Mouse (Mus musculus): ENCODE measurements around the gene Sf3a3. TPM values are rescaled to one million over a fixed set of nuclear protein-coding genes. Genes with fewer than 3 reads are reported as not detected.

Gene Sf3a3
- total and polyA plus RNA-seq, 3 experiments: 127 to 295 (median 144) TPM

- TF ChIP-seq MAX (IDR thresholded peaks at IDR 0.05; ENCODE audit: low read length) (peak; percentile 56; the same call in 1 of the 2 replicates), POLR2A (IDR thresholded peaks at IDR 0.05; ENCODE audit: control insufficient read depth in 1 of 2, insufficient read depth in 1 of 2, low read depth in 1 of 2, low read length in 2 of 2, poor library complexity in 1 of 2) (peak; percentile 77 to 81; a peak in 3 of 4 replicates), NRF1 (IDR thresholded peaks at IDR 0.05; ENCODE audit: insufficient read depth, low read depth, low read length, poor library complexity, severe bottlenecking) (peak; percentile 66), MAZ (IDR thresholded peaks at IDR 0.05; ENCODE audit: low read depth, low read length) (0 out of 2 replicates have a peak, but pooled peaks have one; percentile 32), POLR2AphosphoS5 (IDR thresholded peaks at IDR 0.05; ENCODE audit: borderline replicate concordance, low read depth, low read length) (no peak), JUND (IDR thresholded peaks at IDR 0.05; ENCODE audit: low read depth, low read length) (no peak), RCOR1 (IDR thresholded peaks at IDR 0.05; ENCODE audit: low read depth, low read length) (no peak), SIN3A (IDR thresholded peaks at IDR 0.05; ENCODE audit: low read length) (peak; percentile 63; the same call in 1 of the 2 replicates), ZMIZ1 (IDR thresholded peaks at IDR 0.05; ENCODE audit: low read depth, low read length) (peak; percentile 78), USF2 (IDR thresholded peaks at IDR 0.05; ENCODE audit: borderline replicate concordance in 1 of 2, insufficient read depth in 1 of 2, low read depth in 1 of 2, low read length in 2 of 2) (no peak), TAL1 (IDR thresholded peaks at IDR 0.05; ENCODE audit: low read length) (no peak), EP300 (IDR thresholded peaks at IDR 0.05; ENCODE audit: low read depth in 1 of 2, low read length in 2 of 2) (no peak), ELF1 (IDR thresholded peaks at IDR 0.05; ENCODE audit: low read depth, low read length) (peak; percentile 39; the same call in 1 of the 2 replicates), TCF12 (IDR thresholded peaks at IDR 0.05; ENCODE audit: low read depth, low read length) (peak; percentile 43), KAT2A (conservative IDR thresholded peaks at IDR 0.05; ENCODE audit: low read depth, low read length) (no peak; the same call in 1 of the 2 replicates), ZKSCAN1 (IDR thresholded peaks at IDR 0.05; ENCODE audit: low read depth, low read length) (no peak), ZC3H11A (IDR thresholded peaks at IDR 0.05; ENCODE audit: low read depth, low read length) (no peak), RAD21 (IDR thresholded peaks at IDR 0.05; ENCODE audit: low read depth, low read length) (no peak), ETS1 (IDR thresholded peaks at IDR 0.05; ENCODE audit: low read depth, low read length) (no peak), MXI1 (IDR thresholded peaks at IDR 0.05; ENCODE audit: low read depth, low read length) (peak; percentile 84)
Observed at GRCm38 (mm10) chr4:124751300-124752250, 37.0 kb downstream of the Sf3a3 start (continued).

All from MEL (cell line).